Mouse (Mus musculus) lung, embryonic 14.5 days (tissue): ENCODE measurements around the gene Mxra7. TPM values are rescaled to one million over a fixed set of nuclear protein-coding genes. Genes with fewer than 3 reads are reported as not detected.
A peak's percentile ranks its signal among the peaks of the same experiment; 100 is the strongest.

Source experiments
- ATAC-seq: fragments of 200-750 bp; cut with Nextera tagmentation; 2 replicates; pipeline ENCODE4 v1.8.0; 2017; ENCODE audit warnings: mild to moderate bottlenecking, moderate TSS enrichment, moderate library complexity; ENCODE audit not compliant: insufficient read depth
- DNase-seq: peaks from one replicate; pipeline ENCODE4 v3.0.0-alpha.2; 2015
- H3K27ac ChIP-seq: fragments of 300-500 bp; sonication (generic); 2 replicates; pipeline ENCODE4 v1.5.1; 2014; ENCODE audit warnings: low read depth, mild to moderate bottlenecking, moderate library complexity
- H3K27me3 ChIP-seq: fragments of 300-500 bp; sonication (generic); 2 replicates; pipeline ENCODE4 v1.6.1; 2014; ENCODE audit warnings: low read length, control low read depth; ENCODE audit not compliant: insufficient read depth
- H3K36me3 ChIP-seq: fragments of 300-500 bp; sonication (generic); 2 replicates; pipeline ENCODE4 v1.6.1; 2014; ENCODE audit warnings: control low read depth; ENCODE audit not compliant: insufficient read depth
- H3K4me1 ChIP-seq: fragments of 300-500 bp; sonication (generic); 2 replicates; pipeline ENCODE4 v1.6.1; 2014; ENCODE audit warnings: antibody characterized with exemption, control low read depth; ENCODE audit not compliant: insufficient read depth
- H3K4me2 ChIP-seq: fragments of 300-500 bp; sonication (generic); 2 replicates; pipeline ENCODE4 v1.6.1; 2014; ENCODE audit warnings: mild to moderate bottlenecking
- H3K4me3 ChIP-seq: fragments of 300-500 bp; sonication (generic); 2 replicates; pipeline ENCODE4 v1.5.1; 2014; ENCODE audit warnings: low read depth, low read length
- H3K9ac ChIP-seq: fragments of 300-500 bp; sonication (generic); 2 replicates; pipeline ENCODE4 v1.6.1; 2014
- H3K9me3 ChIP-seq: fragments of 300-500 bp; sonication (generic); 2 replicates; pipeline ENCODE4 v1.6.1; 2016; ENCODE audit warnings: low read depth, low read length, control low read depth
- CTCF ChIP-seq: IDR thresholded peaks from 2 replicates; pipeline ENCODE4 v1.5.1; 2016; ENCODE audit warnings: antibody characterized with exemption, low read depth
- WGBS: fragments of 180-500 bp; shearing (Covaris S2); extraction: QIAGEN DNeasy Blood & Tissue Kit; methylation state at CpG from one replicate; pipeline ENCODE4 v1.1.7; 2014; 5-methylcytosine and 5-hydroxymethylcytosine counted together
- polyA plus RNA-seq: library from polyadenylated mRNA; unstranded; fragments of >200 nt; fragmentation: Nextera tagmentation; extraction: Ambion mirVana; gene quantifications from 2 replicates; pipeline ENCODE4 v1.2.1, GENCODE M21; 2014

The Mxra7 gene
- polyA plus RNA-seq = 13.7 and 15.9 TPM in 2 replicates

DNA sequence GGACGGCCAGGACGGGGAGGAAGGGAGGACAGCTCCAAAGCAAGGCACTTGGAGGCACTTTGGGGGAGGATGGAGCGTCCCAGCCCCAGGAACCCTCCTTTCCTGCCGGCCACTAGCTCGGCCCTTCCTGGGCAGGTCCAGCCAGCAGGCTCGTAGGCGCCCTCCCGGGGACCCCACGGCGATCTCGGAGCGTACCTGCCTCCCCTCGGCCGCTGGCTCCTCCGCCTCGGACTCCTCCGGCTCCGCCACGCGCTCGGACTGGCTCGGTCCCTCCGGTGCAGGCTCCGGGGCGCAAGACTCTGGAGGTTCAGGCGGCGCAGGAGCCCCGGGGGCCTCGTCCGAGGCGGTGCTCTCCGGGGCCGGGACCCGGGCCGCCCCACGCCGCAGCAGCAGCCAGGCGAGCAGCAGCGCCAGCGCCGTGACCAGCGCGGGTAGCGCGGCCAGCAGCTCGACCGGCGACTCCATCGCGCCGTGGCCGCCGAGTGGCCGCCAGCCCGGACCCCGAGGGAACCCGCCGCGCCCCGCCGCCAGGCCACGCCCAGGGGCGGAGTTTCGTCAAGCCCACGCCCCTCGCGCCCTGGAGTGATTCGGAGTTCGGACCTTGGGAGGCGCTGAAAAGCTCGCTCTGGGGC, at the start of gene Mxra7:
Gene Mxra7, minus strand, starts transcription at position 513 of the 632 bp plus-strand sequence.
- H3K27me3 ChIP-seq = no peaks in the 10 kb centered on the region
- ATAC-seq (peak; percentile 63), DNase-seq (peak; percentile 91)
- peak within 1 kb of the TSS; percentile 80 for H3K9ac ChIP-seq
- WGBS = under 1% methylated on average over 71 of the region's 71 CpGs
- H3K4me2 ChIP-seq = peak within 1 kb of the TSS; percentile 86
- H3K27ac ChIP-seq = peak within 1 kb of the TSS; percentile 78
- H3K4me3 ChIP-seq = peak within 1 kb of the TSS; percentile 73
- no peak for TF ChIP-seq CTCF
- H3K36me3 ChIP-seq = peaks cover 2% of the 10 kb centered on the region; the same call in 1 of the 2 replicates
- no peaks in the 10 kb centered on the region for H3K9me3 ChIP-seq
- peaks cover 7% of the 10 kb centered on the region; the same call in 1 of the 2 replicates for H3K4me1 ChIP-seq

DNA sequence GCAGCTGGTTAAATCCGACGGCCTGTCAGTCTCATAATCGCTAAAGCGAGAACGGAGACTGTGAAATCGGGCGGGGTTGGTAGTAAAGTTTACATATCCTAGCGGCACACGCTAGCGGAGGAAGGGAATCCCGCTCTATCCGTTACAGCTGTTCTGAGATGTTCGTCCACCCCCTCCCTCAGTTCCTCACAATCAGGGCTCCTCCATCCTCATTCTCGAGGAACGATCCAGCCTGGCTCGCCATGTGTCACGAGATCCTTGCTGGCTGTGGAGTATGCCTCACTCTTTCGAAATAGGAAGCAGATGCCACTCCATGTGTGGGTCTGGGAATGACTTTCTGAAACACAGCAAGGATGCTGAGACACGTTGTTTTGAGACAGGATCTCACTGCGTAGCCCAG, 46.1 kb upstream of the Mxra7 start:
- ATAC-seq = no peak
- Histone ChIP-seq H3K36me3 (peaks cover 43% of the 10 kb centered on the region), H3K9me3 (no peaks in the 10 kb centered on the region), H3K4me3 (no peak overlapping the region), H3K9ac (no peak overlapping the region), H3K27me3 (no peaks in the 10 kb centered on the region), H3K4me2 (no peak overlapping the region), H3K27ac (no peak overlapping the region), H3K4me1 (no peaks in the 10 kb centered on the region)
- DNase-seq = no peak
- WGBS = 75% methylated on average over 20 of the region's 20 CpGs
- TF ChIP-seq CTCF = no peak

DNA sequence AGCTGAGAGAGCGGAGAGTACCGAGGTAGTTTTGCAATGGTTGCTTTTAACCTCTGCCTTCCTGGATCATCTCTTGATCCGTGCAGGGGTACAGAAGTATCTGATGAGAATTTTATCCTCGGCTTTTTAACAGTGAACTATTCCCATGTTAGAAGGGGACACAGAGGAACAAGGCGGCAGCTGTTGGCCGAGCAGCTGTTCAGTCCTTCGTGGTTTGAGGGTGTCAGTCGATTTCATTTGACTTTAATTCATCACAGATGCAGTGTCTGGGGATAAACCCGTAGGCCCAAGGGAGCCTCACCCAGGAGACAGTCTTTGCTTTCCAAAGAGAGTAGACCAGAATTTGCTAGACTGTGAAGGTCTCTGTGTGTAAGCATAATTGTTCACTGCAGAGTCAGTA, 43.7 kb upstream of the Mxra7 start:
- no peak for TF ChIP-seq CTCF
- H3K4me2 ChIP-seq = no peak overlapping the region
- no peaks in the 10 kb centered on the region for H3K27me3 ChIP-seq
- no peaks in the 10 kb centered on the region for H3K9me3 ChIP-seq
- peaks cover 53% of the 10 kb centered on the region for H3K36me3 ChIP-seq
- no peak overlapping the region for H3K9ac ChIP-seq
- H3K27ac ChIP-seq = no peak overlapping the region
- no peaks in the 10 kb centered on the region for H3K4me1 ChIP-seq
- ATAC-seq (no peak), DNase-seq (no peak)
- no peak overlapping the region for H3K4me3 ChIP-seq
- 81% methylated on average over 9 of the region's 9 CpGs for WGBS

DNA sequence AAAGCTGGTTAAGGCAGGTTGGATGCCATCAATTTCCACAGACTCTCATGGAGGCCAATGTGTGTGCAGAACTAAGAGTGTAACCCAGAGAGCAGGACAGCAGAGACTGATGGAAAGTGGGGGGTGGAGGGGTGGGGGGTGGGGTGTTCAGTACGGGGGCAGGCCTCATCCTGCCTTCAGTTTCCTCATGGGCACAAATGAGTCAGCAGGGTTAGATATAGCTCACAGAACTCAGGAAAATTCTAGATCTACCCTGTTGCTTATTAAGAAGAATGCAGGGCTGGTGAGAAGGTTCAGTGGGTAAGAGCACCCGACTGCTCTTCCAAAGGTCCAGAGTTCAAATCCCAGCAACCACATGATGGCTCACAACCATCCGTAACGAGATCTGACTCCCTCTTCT, 41.8 kb upstream of the Mxra7 start:
- Histone ChIP-seq H3K27me3 (no peaks in the 10 kb centered on the region), H3K4me3 (no peak overlapping the region), H3K4me2 (no peak overlapping the region), H3K27ac (no peak overlapping the region), H3K9ac (no peak overlapping the region), H3K36me3 (peaks cover 60% of the 10 kb centered on the region), H3K4me1 (no peaks in the 10 kb centered on the region), H3K9me3 (no peaks in the 10 kb centered on the region)
- no peak for DNase-seq
- TF ChIP-seq CTCF = no peak
- ATAC-seq = no peak
- WGBS = 74% methylated on average over 4 of the region's 4 CpGs

DNA sequence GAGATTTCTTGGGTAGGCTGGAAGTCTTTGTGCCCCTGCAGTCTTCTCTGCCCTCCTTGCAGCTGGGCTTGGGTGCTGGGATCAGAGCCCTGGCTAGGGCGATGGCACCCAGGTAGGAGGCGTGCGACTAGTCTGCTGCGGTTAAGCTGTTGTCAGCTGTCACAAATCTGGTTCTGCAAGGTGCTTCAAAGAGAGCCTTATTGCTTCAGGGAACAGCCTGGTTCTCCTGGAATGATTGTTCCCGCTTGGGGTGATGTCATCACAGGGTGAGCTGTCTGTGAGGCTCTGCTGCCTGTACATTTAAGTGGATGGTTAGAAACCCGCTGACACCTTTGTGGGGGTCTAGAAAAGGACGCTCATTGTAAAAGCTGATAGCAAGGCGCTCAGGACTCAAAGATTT, 41.4 kb upstream of the Mxra7 start:
- H3K9me3 ChIP-seq = no peaks in the 10 kb centered on the region
- H3K4me1 ChIP-seq = no peaks in the 10 kb centered on the region
- no peak overlapping the region for H3K27ac ChIP-seq
- 59% methylated on average over 8 of the region's 8 CpGs for WGBS
- TF ChIP-seq CTCF = no peak
- H3K27me3 ChIP-seq = no peaks in the 10 kb centered on the region
- DNase-seq = peak; percentile 55
- no peak for ATAC-seq
- no peak overlapping the region for H3K4me2 ChIP-seq
- no peak overlapping the region for H3K9ac ChIP-seq
- peaks cover 60% of the 10 kb centered on the region for H3K36me3 ChIP-seq
- no peak overlapping the region for H3K4me3 ChIP-seq

DNA sequence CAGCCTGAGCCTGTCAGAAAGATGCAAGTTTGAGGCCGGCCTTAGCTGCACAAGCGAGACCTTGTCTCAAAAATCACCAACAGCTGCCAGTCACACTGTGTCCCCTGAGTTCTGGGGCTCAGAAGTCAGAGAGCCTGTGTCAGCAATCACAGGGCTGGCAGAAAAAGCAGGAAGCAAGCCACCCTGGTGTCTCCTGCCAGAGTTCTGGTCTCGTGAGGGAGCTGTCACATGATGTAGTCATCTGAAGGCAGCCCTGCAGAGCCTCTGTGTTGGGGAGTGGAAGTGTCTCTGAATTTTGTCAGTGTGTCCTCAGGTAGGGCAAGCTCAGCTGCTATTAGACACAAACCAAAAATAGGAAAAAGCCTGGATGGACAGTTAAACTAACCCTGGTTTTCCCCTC, 40.3 kb upstream of the Mxra7 start:
- H3K36me3 ChIP-seq = peaks cover 57% of the 10 kb centered on the region
- no peak overlapping the region for H3K4me3 ChIP-seq
- no peak overlapping the region for H3K9ac ChIP-seq
- no peak overlapping the region for H3K4me2 ChIP-seq
- no peak overlapping the region for H3K27ac ChIP-seq
- DNase-seq (no peak), ATAC-seq (no peak)
- 73% methylated on average over 3 of the region's 3 CpGs for WGBS
- no peaks in the 10 kb centered on the region for H3K4me1 ChIP-seq
- H3K27me3 ChIP-seq = no peaks in the 10 kb centered on the region
- H3K9me3 ChIP-seq = no peaks in the 10 kb centered on the region
- no peak for TF ChIP-seq CTCF

DNA sequence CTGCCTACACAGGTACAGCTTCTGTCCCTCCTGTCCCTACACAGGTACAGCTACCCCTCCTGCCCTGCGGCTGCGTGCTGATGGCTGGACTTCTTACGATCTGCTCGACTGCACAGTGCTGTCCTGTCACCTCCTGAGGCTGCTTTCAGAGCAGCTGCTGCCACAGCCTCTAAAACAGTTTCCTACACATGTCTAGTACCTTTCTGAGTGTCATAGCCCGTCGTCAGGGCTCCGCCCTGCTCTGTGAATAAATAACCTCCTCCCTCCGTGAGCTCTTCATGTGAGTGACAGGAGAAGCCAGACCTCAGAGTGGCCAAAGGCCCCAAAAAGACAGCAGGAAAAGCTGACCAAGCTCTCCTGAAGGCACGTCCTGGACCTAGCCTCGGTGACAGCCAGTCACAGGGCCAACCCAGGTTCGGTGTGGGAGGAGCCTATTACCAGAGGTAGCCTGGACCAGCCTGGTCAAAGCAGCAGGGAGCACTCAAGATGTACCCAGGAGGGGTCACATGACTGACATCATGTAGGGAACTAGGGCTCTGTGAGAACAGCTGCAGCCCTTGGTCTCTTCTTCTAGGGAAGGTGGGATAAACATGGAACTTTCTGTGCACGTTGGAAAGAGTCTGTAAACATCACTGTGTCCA, 38.2 kb upstream of the Mxra7 start:
- H3K9me3 ChIP-seq = no peaks in the 10 kb centered on the region
- WGBS = 67% methylated on average over 12 of the region's 12 CpGs
- TF ChIP-seq CTCF = no peak
- H3K9ac ChIP-seq = no peak overlapping the region
- no peak overlapping the region for H3K4me3 ChIP-seq
- H3K36me3 ChIP-seq = peaks cover 57% of the 10 kb centered on the region
- H3K4me1 ChIP-seq = no peaks in the 10 kb centered on the region
- no peak overlapping the region for H3K4me2 ChIP-seq
- ATAC-seq (no peak), DNase-seq (no peak)
- H3K27ac ChIP-seq = no peak overlapping the region
- H3K27me3 ChIP-seq = no peaks in the 10 kb centered on the region
